Mouse (Mus musculus) gastrocnemius, postnatal 14 days (tissue): ENCODE measurements at regions not wholly inside any gene's neighbourhood (a gene's known extent, or its start where the extent isn't known, plus 50 kb on each side); places are given as distances from the start of the nearest gene placed in this dataset.

ENCODE experiments used
- DNase-seq: peaks from one replicate; pipeline ENCODE4 v3.0.0; 2021; ENCODE audit warnings: mixed read lengths
- intact Hi-C: fragments of 180-260 bp; cut with DNase I; formaldehyde crosslinking; loops from one replicate; pipeline ENCODE4 v1.15.1; 2025; ENCODE audit warnings: low total_unique reads

- DNase-seq, result no peak
- intact Hi-C loops, result no loop called here
These were observed 2800.9 kb upstream of the Gm7489 start for GRCm38 (mm10) chr15:51083677-51084322.

GRCm38 (mm10) chr15:51092936-51093335 is 2791.8 kb upstream of the Gm7489 start:
- DNase-seq, result no peak
- intact Hi-C loops, result no loop called here

- DNase-seq, result no peak
- intact Hi-C loops, result no loop called here
These were observed 2780.8 kb upstream of the Gm7489 start for GRCm38 (mm10) chr15:51103948-51104347.

- intact Hi-C loops, result no loop called here
- DNase-seq, result no peak
These were observed 2780.3 kb upstream of the Gm7489 start for GRCm38 (mm10) chr15:51104362-51104761.

GRCm38 (mm10) chr15:51104796-51105195 is 2779.9 kb upstream of the Gm7489 start:
- intact Hi-C loops, result no loop called here
- no peak for DNase-seq

- intact Hi-C loops, result no loop called here
- DNase-seq, result no peak
These were observed 2779.2 kb upstream of the Gm7489 start for GRCm38 (mm10) chr15:51105359-51106008.

- DNase-seq, result no peak
- intact Hi-C loops, result no loop called here
These were observed 2774.5 kb upstream of the Gm7489 start for GRCm38 (mm10) chr15:51110186-51110585.

- intact Hi-C loops, result no loop called here
These were observed 2758.8 kb upstream of the Gm7489 start for GRCm38 (mm10) chr15:51125896-51126295.

GRCm38 (mm10) chr15:51131017-51131416 is 2753.7 kb upstream of the Gm7489 start:
- intact Hi-C loops, result no loop called here
- DNase-seq, result no peak

More at GRCm38 (mm10) chr15:51125896-51126295, 2758.8 kb upstream of the Gm7489 start:
- no peak for DNase-seq

- intact Hi-C loops, result no loop called here
- DNase-seq, result no peak
These were observed 2748.6 kb upstream of the Gm7489 start for GRCm38 (mm10) chr15:51136121-51136520.

GRCm38 (mm10) chr15:51139507-51139906 is 2745.2 kb upstream of the Gm7489 start:
- intact Hi-C loops, result no loop called here

GRCm38 (mm10) chr15:51173976-51174620 is 2710.6 kb upstream of the Gm7489 start:
- DNase-seq, result no peak
- intact Hi-C loops, result no loop called here

More at GRCm38 (mm10) chr15:51139507-51139906, 2745.2 kb upstream of the Gm7489 start:
- DNase-seq, result no peak

- intact Hi-C loops, result no loop called here
- peak; percentile 23 for DNase-seq
These were observed 2708.2 kb upstream of the Gm7489 start for GRCm38 (mm10) chr15:51176466-51176865.

- DNase-seq, result no peak
- intact Hi-C loops, result no loop called here
These were observed 2695.6 kb upstream of the Gm7489 start for GRCm38 (mm10) chr15:51189134-51189533.

GRCm38 (mm10) chr15:51197466-51198158 is 2687.1 kb upstream of the Gm7489 start:
- no peak for DNase-seq
- intact Hi-C loops, result no loop called here

GRCm38 (mm10) chr15:51203351-51203750 is 2681.4 kb upstream of the Gm7489 start:
- no peak for DNase-seq
- intact Hi-C loops, result no loop called here

- DNase-seq, result no peak
- intact Hi-C loops, result no loop called here
These were observed 2678.7 kb upstream of the Gm7489 start for GRCm38 (mm10) chr15:51206050-51206449.

GRCm38 (mm10) chr15:51206773-51207172 is 2677.9 kb upstream of the Gm7489 start:
- no peak for DNase-seq
- intact Hi-C loops, result no loop called here

GRCm38 (mm10) chr15:51234873-51235272 is 2649.8 kb upstream of the Gm7489 start:
- intact Hi-C loops, result no loop called here
- no peak for DNase-seq

- intact Hi-C loops, result no loop called here
- DNase-seq, result no peak
These were observed 2640.1 kb upstream of the Gm7489 start for GRCm38 (mm10) chr15:51244596-51244995.
